Comparison of ENCODE assay signal across 12 mouse cellular contexts in the genomic region with DNA sequence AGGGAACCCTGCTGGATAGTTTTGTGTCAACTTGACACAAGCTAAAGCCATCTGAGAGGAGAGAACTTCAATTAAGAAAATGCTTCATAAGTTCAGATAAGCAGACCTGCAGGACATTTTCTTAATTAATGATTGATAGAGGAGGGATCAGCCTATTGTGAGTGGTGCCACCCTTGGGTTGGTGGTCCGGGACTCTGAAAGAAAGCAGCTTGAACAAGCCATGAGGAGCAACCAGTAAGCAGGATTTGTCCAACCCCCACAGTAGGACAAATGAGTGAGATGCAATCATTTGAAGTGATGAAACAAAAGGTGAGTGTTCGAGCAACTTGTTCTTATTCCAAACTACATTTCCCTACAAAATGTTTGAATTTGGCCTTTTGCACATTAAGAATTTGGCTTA.
"Had no signal": no experiment of that assay in that cellular context is flagged by ENCODE, and none has a peak within 500 bp of the region (broad histone marks: within the 10 kb centered on the region; RNA-seq: fewer than 3 reads in every experiment).

No protein-coding gene starts in this region.

- H3K4me2 ChIP-seq: liver, embryonic 11.5 days; liver, embryonic 15.5 days had no signal

- H3K4me1 ChIP-seq: limb, embryonic 10.5 days; liver, embryonic 15.5 days had no signal

- H3K9ac ChIP-seq: liver, embryonic 15.5 days had no signal

- H3K9me3 ChIP-seq: limb, embryonic 10.5 days; liver, embryonic 15.5 days had no signal

- H3K27me3 ChIP-seq: liver, embryonic 15.5 days had no signal

- H3K36me3 ChIP-seq: limb, embryonic 10.5 days; liver, embryonic 15.5 days had no signal

- DNase-seq: kidney, adult 8-10 months; kidney, postnatal 25 days; lung, adult 2 months; lung, postnatal 36 days; right cerebral cortex, postnatal 14 days; thymus, adult 18-20 months; thymus, postnatal 14 days had no signal

- H3K27ac ChIP-seq: left cerebral cortex, adult 2 months; limb, embryonic 10.5 days; liver, embryonic 15.5 days had no signal

- ATAC-seq: lung, postnatal 0 days had no signal

- H3K4me3 ChIP-seq: left cerebral cortex, adult 2 months; limb, embryonic 10.5 days; liver, embryonic 15.5 days had no signal
